Mouse (Mus musculus) lung, postnatal 0 days (tissue): Measurements from ENCODE around the gene Sval2. TPM values are rescaled to one million over a fixed set of nuclear protein-coding genes. Genes with fewer than 3 reads are reported as not detected.

Experiments used
- ATAC-seq: fragments of 200-750 bp; cut with Nextera tagmentation; 2 replicates; pipeline ENCODE4 v1.8.0; 2017; ENCODE audit warnings: moderate library complexity
- DNase-seq: peaks from one replicate; pipeline ENCODE4 v3.0.0-alpha.2; 2016; ENCODE audit warnings: low spot score
- H3K27ac ChIP-seq: fragments of 300-500 bp; sonication (generic); 2 replicates; pipeline ENCODE4 v1.5.1; 2014; ENCODE audit warnings: antibody characterized with exemption, mild to moderate bottlenecking, low read length, mixed read lengths
- H3K27me3 ChIP-seq: fragments of 300-500 bp; sonication (generic); replicated peaks from 2 replicates; pipeline ENCODE4 v1.6.1; 2014; ENCODE audit warnings: low read length, mixed read lengths; ENCODE audit not compliant: insufficient read depth
- H3K36me3 ChIP-seq: fragments of 300-500 bp; sonication (generic); 2 replicates; pipeline ENCODE4 v1.6.1; 2014; ENCODE audit warnings: low read length, mixed read lengths; ENCODE audit not compliant: insufficient read depth
- H3K4me1 ChIP-seq: fragments of 300-500 bp; sonication (generic); 2 replicates; pipeline ENCODE4 v1.6.1; 2014; ENCODE audit warnings: antibody characterized with exemption, low read depth, low read length, mixed read lengths; ENCODE audit not compliant: insufficient read depth
- H3K4me2 ChIP-seq: fragments of 300-500 bp; sonication (generic); replicated peaks from 2 replicates; pipeline ENCODE4 v1.6.1; 2014; ENCODE audit warnings: low read depth, mild to moderate bottlenecking, low read length, moderate library complexity, mixed read lengths
- H3K4me3 ChIP-seq: fragments of 300-500 bp; sonication (generic); 2 replicates; pipeline ENCODE4 v1.5.1; 2014; ENCODE audit warnings: low read depth, low read length
- H3K9ac ChIP-seq: fragments of 300-500 bp; sonication (generic); replicated peaks from 2 replicates; pipeline ENCODE4 v1.6.1; 2014; ENCODE audit warnings: low read depth, mild to moderate bottlenecking
- H3K9me3 ChIP-seq: fragments of 300-500 bp; sonication (generic); 2 replicates; pipeline ENCODE4 v1.6.1; 2016; ENCODE audit warnings: low read length, mixed read lengths
- CTCF ChIP-seq: IDR thresholded peaks from 2 replicates; pipeline ENCODE4 v1.5.1; 2016; ENCODE audit warnings: antibody characterized with exemption, mild to moderate bottlenecking
- EP300 ChIP-seq: IDR thresholded peaks from 2 replicates; pipeline ENCODE4 v1.6.1; 2016; ENCODE audit warnings: antibody characterized with exemption, mild to moderate bottlenecking, control low read depth
- WGBS: fragments of 180-500 bp; shearing (Covaris S2); extraction: QIAGEN DNeasy Blood & Tissue Kit; methylation state at CpG from one replicate; pipeline ENCODE4 v1.1.7; 2014; 5-methylcytosine and 5-hydroxymethylcytosine counted together
- polyA plus RNA-seq: library from polyadenylated mRNA; unstranded; fragments of >200 nt; fragmentation: Nextera tagmentation; extraction: Ambion mirVana; gene quantifications from 2 replicates; pipeline ENCODE4 v1.2.1, GENCODE M21; 2015

The Sval2 gene
- not detected in 2 replicates for polyA plus RNA-seq

- Histone ChIP-seq H3K27me3 (no peaks in the 10 kb centered on the region), H3K36me3 (no peaks in the 10 kb centered on the region), H3K4me1 (no peaks in the 10 kb centered on the region), H3K9me3 (no peaks in the 10 kb centered on the region), H3K4me2 (no peak within 1 kb of the TSS), H3K9ac (no peak within 1 kb of the TSS), H3K27ac (no peak within 1 kb of the TSS), H3K4me3 (no peak within 1 kb of the TSS)
- DNase-seq (no peak), ATAC-seq (no peak)
- TF ChIP-seq EP300 = no peak
- no peak for TF ChIP-seq CTCF
- 77% methylated on average over 3 of the region's 3 CpGs for WGBS
Measured at GRCm38 (mm10) chr6:41852689-41853088, at the start of gene Sval2. Gene Sval2, plus strand, starts transcription at chr6:41852989.

- Histone ChIP-seq H3K4me1 (no peaks in the 10 kb centered on the region), H3K9ac (no peak overlapping the region), H3K27me3 (no peaks in the 10 kb centered on the region), H3K27ac (no peak overlapping the region), H3K4me2 (no peak overlapping the region), H3K36me3 (no peaks in the 10 kb centered on the region), H3K9me3 (no peaks in the 10 kb centered on the region), H3K4me3 (no peak overlapping the region)
- TF ChIP-seq EP300 (no peak), CTCF (no peak)
- DNase-seq = no peak
- no peak for ATAC-seq
Measured at GRCm38 (mm10) chr6:41824086-41824485, 28.7 kb upstream of the Sval2 start.

DNA sequence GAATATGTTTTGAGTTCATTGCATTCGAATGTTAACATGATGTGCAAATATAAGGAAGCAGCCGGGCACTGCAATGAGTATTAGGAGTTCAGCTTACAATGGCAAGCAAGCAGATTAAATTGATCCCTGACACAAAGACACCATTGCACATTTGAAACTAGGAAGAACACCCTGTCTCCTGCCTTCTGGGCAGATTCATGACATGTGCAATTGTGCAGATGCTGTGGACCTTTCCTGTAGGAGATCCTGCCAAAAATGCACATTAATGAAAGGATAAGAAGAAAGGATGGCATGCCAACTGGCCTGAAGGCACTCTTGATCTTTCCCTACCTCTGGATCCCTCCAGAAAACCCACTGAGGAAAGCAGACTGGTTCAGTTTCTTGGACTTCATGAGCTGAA is 23.3 kb upstream of the Sval2 start:
- Histone ChIP-seq H3K9me3 (no peaks in the 10 kb centered on the region), H3K4me2 (no peak overlapping the region), H3K4me1 (no peaks in the 10 kb centered on the region), H3K27me3 (no peaks in the 10 kb centered on the region), H3K4me3 (no peak overlapping the region), H3K27ac (no peak overlapping the region), H3K9ac (no peak overlapping the region), H3K36me3 (no peaks in the 10 kb centered on the region)
- ATAC-seq (no peak), DNase-seq (no peak)
- TF ChIP-seq EP300 (no peak), CTCF (no peak)
- 76% methylated on average over 2 of the region's 2 CpGs for WGBS

- Histone ChIP-seq H3K4me2 (no peak within 1 kb of the TSS), H3K36me3 (no peaks in the 10 kb centered on the region), H3K4me3 (no peak within 1 kb of the TSS), H3K9me3 (no peaks in the 10 kb centered on the region), H3K9ac (no peak within 1 kb of the TSS), H3K27me3 (no peaks in the 10 kb centered on the region), H3K4me1 (no peaks in the 10 kb centered on the region), H3K27ac (no peak within 1 kb of the TSS)
- ATAC-seq (no peak), DNase-seq (no peak)
- 79% methylated on average over 2 of the region's 2 CpGs for WGBS
- no peak for TF ChIP-seq CTCF
- TF ChIP-seq EP300 = no peak
Measured at GRCm38 (mm10) chr6:41847235-41847634, 5.6 kb upstream of the Sval2 start, which contains the start of gene Pip. Gene Pip, plus strand, starts transcription at chr6:41847535.

GRCm38 (mm10) chr6:41864038-41864437 is 11.2 kb downstream of the Sval2 start:
- ATAC-seq (no peak), DNase-seq (no peak)
- Histone ChIP-seq H3K9ac (no peak overlapping the region), H3K27ac (no peak overlapping the region), H3K36me3 (no peaks in the 10 kb centered on the region), H3K27me3 (no peaks in the 10 kb centered on the region), H3K4me2 (no peak overlapping the region), H3K4me1 (no peaks in the 10 kb centered on the region), H3K9me3 (no peaks in the 10 kb centered on the region), H3K4me3 (no peak overlapping the region)
- WGBS = 62% methylated on average over 2 of the region's 2 CpGs
- TF ChIP-seq EP300 (no peak), CTCF (no peak)

DNA sequence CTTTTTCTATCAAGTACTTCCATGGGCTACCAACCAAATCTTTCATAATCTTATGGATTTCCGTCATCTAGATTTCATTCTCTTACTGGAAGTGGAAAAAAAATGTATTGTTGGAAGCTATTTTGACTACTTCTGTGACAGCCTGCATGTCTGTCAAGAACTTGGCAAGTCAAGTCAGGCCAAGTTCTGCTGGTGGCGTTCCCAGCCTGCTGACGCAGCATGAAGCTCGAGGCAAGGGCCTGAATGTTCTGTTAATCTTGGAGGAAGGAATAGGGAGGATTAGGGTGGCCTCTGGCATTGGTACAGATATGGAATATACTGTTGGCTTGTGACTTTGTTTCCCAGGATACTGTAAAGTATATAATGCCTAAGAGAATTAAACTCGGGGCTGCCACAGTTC is 58.8 kb downstream of the Sval2 start:
- DNase-seq = no peak
- H3K27me3 ChIP-seq = no peaks in the 10 kb centered on the region
- no peak overlapping the region for H3K27ac ChIP-seq
- no peak for TF ChIP-seq EP300
- no peak for TF ChIP-seq CTCF
- H3K4me1 ChIP-seq = no peaks in the 10 kb centered on the region
- no peak overlapping the region for H3K4me3 ChIP-seq
- no peak overlapping the region for H3K9ac ChIP-seq
- no peak overlapping the region for H3K4me2 ChIP-seq
- whole genome bisulfite sequencing = 69% methylated on average over 5 of the region's 5 CpGs
- H3K9me3 ChIP-seq = no peaks in the 10 kb centered on the region
- no peak for ATAC-seq
- no peaks in the 10 kb centered on the region for H3K36me3 ChIP-seq

Other genes starting within 250 kb of the Sval2 start
- gene Ephb6, start 247.5 kb upstream of the Sval2 start, polyA plus RNA-seq = 5.5 and 6.2 TPM in 2 replicates
- gene Trpv6, start 216.6 kb upstream of the Sval2 start, polyA plus RNA-seq = 12.4 and 17.8 TPM in 2 replicates
- gene Trpv5, start 172.2 kb upstream of the Sval2 start, polyA plus RNA-seq = not detected in 2 replicates
- not detected in 2 replicates for gene Llcfc1, start 168.6 kb upstream of the Sval2 start, polyA plus RNA-seq
- gene Kel, start 148.7 kb upstream of the Sval2 start, polyA plus RNA-seq = 1.1 and 1.6 TPM in 2 replicates
- gene Olfr459, start 77.8 kb upstream of the Sval2 start, polyA plus RNA-seq = not detected in 2 replicates
- not detected in 2 replicates for gene Pip, start 5.5 kb upstream of the Sval2 start, polyA plus RNA-seq
- gene Sval1, start 98.6 kb downstream of the Sval2 start, polyA plus RNA-seq = not detected in 2 replicates
- gene Sval3, start 115.2 kb downstream of the Sval2 start, polyA plus RNA-seq = not detected in 2 replicates
- gene Sva, start 185.4 kb downstream of the Sval2 start, polyA plus RNA-seq = not detected in 2 replicates